Mouse (Mus musculus) forebrain, embryonic 14.5 days (tissue): Measurements from ENCODE around the gene 1600014C10Rik. TPM values are rescaled to one million over a fixed set of nuclear protein-coding genes. Genes with fewer than 3 reads are reported as not detected.

ENCODE experiments used
- ATAC-seq: fragments of 200-750 bp; cut with Nextera tagmentation; 2 replicates; pipeline ENCODE4 v1.8.0; 2017; ENCODE audit warnings: mild to moderate bottlenecking, moderate library complexity
- DNase-seq: peaks from one replicate; pipeline ENCODE4 v3.0.0-alpha.2; 2015; ENCODE audit warnings: low spot score
- H3K27ac ChIP-seq: fragments of 300-500 bp; sonication (generic); 2 replicates; pipeline ENCODE4 v1.5.1; 2014; ENCODE audit warnings: low read depth, mild to moderate bottlenecking, control low read depth, low read length, moderate library complexity
- H3K27me3 ChIP-seq: fragments of 300-500 bp; sonication (generic); replicated peaks from 2 replicates; pipeline ENCODE4 v1.6.1; 2014; ENCODE audit warnings: low read length, control low read depth, mixed read lengths; ENCODE audit not compliant: control insufficient read depth, insufficient read depth
- H3K36me3 ChIP-seq: fragments of 300-500 bp; sonication (generic); 2 replicates; pipeline ENCODE4 v1.6.1; 2014; ENCODE audit warnings: low read length, control low read depth; ENCODE audit not compliant: control insufficient read depth, insufficient read depth
- H3K4me1 ChIP-seq: fragments of 300-500 bp; sonication (generic); 2 replicates; pipeline ENCODE4 v1.6.1; 2014; ENCODE audit warnings: antibody characterized with exemption, low read length, control low read depth; ENCODE audit not compliant: control insufficient read depth, insufficient read depth
- H3K4me2 ChIP-seq: fragments of 300-500 bp; sonication (generic); 2 replicates; pipeline ENCODE4 v1.6.1; 2014; ENCODE audit warnings: mild to moderate bottlenecking, control low read depth, low read length
- H3K4me3 ChIP-seq: fragments of 300-500 bp; sonication (generic); 2 replicates; pipeline ENCODE4 v1.5.1; 2014; ENCODE audit warnings: low read depth, low read length, control low read depth
- H3K9ac ChIP-seq: fragments of 300-500 bp; sonication (generic); 2 replicates; pipeline ENCODE4 v1.6.1; 2014; ENCODE audit warnings: mild to moderate bottlenecking, low read length, control low read depth, moderate library complexity
- H3K9me3 ChIP-seq: fragments of 300-500 bp; sonication (generic); replicated peaks from 2 replicates; pipeline ENCODE4 v1.6.1; 2016; ENCODE audit warnings: low read length, control low read depth, mixed read lengths; ENCODE audit not compliant: control insufficient read depth
- WGBS: fragments of 180-500 bp; shearing (Covaris S2); extraction: QIAGEN DNeasy Blood & Tissue Kit; methylation state at CpG from one replicate; pipeline ENCODE4 v1.1.7; 2014; 5-methylcytosine and 5-hydroxymethylcytosine counted together
- polyA plus RNA-seq: library from polyadenylated mRNA; unstranded; fragments of >200 nt; fragmentation: Nextera tagmentation; extraction: Ambion mirVana; gene quantifications from 2 replicates; pipeline ENCODE4 v1.2.1, GENCODE M21; 2014

1600014C10Rik gene
- polyA plus RNA-seq, 1 experiment from 2014 or later: 18.4 TPM

- Histone ChIP-seq H3K27ac (no peak overlapping the region), H3K27me3 (no peaks in the 10 kb centered on the region), H3K9me3 (0 out of 2 replicates have a peak, but pooled peaks cover 2% of the 10 kb centered on the region), H3K4me2 (no peak overlapping the region), H3K9ac (no peak overlapping the region), H3K4me1 (no peaks in the 10 kb centered on the region), H3K4me3 (no peak overlapping the region), H3K36me3 (peaks cover 5% of the 10 kb centered on the region; the same call in 1 of the 2 replicates)
- DNase-seq (no peak), ATAC-seq (no peak)
- 94% methylated on average over 8 of the region's 8 CpGs for WGBS
Observed at GRCm38 (mm10) chr7:38188281-38189075, 5.5 kb downstream of the 1600014C10Rik start.

GRCm38 (mm10) chr7:38189136-38189982 lies 6.3 kb downstream of the 1600014C10Rik start:
- Histone ChIP-seq H3K4me2 (no peak overlapping the region), H3K36me3 (peaks cover 5% of the 10 kb centered on the region; the same call in 1 of the 2 replicates), H3K9me3 (0 out of 2 replicates have a peak, but pooled peaks cover 2% of the 10 kb centered on the region), H3K9ac (no peak overlapping the region), H3K27ac (no peak overlapping the region), H3K4me3 (no peak overlapping the region), H3K27me3 (no peaks in the 10 kb centered on the region), H3K4me1 (no peaks in the 10 kb centered on the region)
- WGBS: 89% methylated on average over 15 of the region's 15 CpGs
- no peak for DNase-seq
- no peak for ATAC-seq

GRCm38 (mm10) chr7:38190056-38190835 lies 7.2 kb downstream of the 1600014C10Rik start:
- Histone ChIP-seq H3K4me3 (no peak overlapping the region), H3K9ac (no peak overlapping the region), H3K27me3 (no peaks in the 10 kb centered on the region), H3K27ac (no peak overlapping the region), H3K4me1 (no peaks in the 10 kb centered on the region), H3K36me3 (peaks cover 5% of the 10 kb centered on the region; the same call in 1 of the 2 replicates), H3K4me2 (no peak overlapping the region), H3K9me3 (0 out of 2 replicates have a peak, but pooled peaks cover 2% of the 10 kb centered on the region)
- no peak for ATAC-seq
- no peak for DNase-seq
- WGBS: 89% methylated on average over 8 of the region's 8 CpGs

DNA sequence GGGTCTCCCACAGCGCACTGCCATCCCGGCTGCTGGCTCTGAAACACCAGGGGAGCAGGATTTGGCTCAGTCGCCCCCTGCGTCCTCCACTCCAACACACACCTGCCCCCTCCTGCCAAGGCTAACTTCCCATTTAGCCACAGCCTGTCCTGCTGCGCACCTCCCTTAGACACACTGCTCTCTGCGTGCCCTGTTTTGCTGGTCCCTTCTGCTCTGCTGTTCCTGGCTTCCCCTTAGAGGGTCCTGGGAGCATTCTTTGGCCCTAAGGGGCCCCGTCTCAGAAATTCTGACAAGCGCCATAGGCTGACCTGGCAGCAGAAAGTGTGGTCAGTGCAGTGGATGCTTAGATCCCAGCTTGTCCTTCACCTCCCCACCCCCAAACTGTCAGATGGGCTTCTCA lies 8.1 kb downstream of the 1600014C10Rik start:
- H3K9me3 ChIP-seq: 0 out of 2 replicates have a peak, but pooled peaks cover 2% of the 10 kb centered on the region
- no peak overlapping the region for H3K4me3 ChIP-seq
- peaks cover 5% of the 10 kb centered on the region; the same call in 1 of the 2 replicates for H3K36me3 ChIP-seq
- no peak overlapping the region for H3K27ac ChIP-seq
- no peaks in the 10 kb centered on the region for H3K4me1 ChIP-seq
- H3K9ac ChIP-seq: no peak overlapping the region
- no peaks in the 10 kb centered on the region for H3K27me3 ChIP-seq
- no peak; the same call in 1 of the 2 replicates for ATAC-seq
- no peak overlapping the region for H3K4me2 ChIP-seq
- WGBS: 60% methylated on average over 8 of the region's 8 CpGs
- DNase-seq: no peak

DNA sequence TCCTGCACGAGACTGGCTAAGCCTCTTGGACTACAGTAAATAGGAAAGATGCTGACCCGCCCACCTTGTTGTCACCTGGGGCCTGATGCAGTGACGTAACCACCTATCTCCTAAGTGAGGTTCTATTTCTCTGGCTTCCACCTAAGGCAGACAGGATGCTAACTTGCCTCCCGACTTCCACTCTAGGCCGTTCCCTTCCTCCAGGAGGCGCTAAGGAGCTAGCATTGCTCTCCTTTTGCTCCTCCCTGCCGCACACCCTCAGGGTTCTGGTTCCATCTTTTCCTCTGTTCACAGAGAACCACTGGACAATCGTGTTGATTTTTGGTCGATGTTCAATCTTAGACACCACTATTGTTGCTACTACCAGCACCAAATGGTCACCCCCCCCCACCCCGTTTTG lies 8.6 kb downstream of the 1600014C10Rik start:
- H3K9ac ChIP-seq: no peak overlapping the region
- ATAC-seq: peak; percentile 23; the same call in 1 of the 2 replicates
- peak; percentile 16 for DNase-seq
- peaks cover 5% of the 10 kb centered on the region; the same call in 1 of the 2 replicates for H3K36me3 ChIP-seq
- no peak overlapping the region for H3K4me3 ChIP-seq
- no peaks in the 10 kb centered on the region for H3K27me3 ChIP-seq
- H3K4me1 ChIP-seq: no peaks in the 10 kb centered on the region
- WGBS: 48% methylated on average over 10 of the region's 10 CpGs
- H3K9me3 ChIP-seq: 0 out of 2 replicates have a peak, but pooled peaks cover 2% of the 10 kb centered on the region
- H3K27ac ChIP-seq: no peak overlapping the region
- no peak overlapping the region for H3K4me2 ChIP-seq

DNA sequence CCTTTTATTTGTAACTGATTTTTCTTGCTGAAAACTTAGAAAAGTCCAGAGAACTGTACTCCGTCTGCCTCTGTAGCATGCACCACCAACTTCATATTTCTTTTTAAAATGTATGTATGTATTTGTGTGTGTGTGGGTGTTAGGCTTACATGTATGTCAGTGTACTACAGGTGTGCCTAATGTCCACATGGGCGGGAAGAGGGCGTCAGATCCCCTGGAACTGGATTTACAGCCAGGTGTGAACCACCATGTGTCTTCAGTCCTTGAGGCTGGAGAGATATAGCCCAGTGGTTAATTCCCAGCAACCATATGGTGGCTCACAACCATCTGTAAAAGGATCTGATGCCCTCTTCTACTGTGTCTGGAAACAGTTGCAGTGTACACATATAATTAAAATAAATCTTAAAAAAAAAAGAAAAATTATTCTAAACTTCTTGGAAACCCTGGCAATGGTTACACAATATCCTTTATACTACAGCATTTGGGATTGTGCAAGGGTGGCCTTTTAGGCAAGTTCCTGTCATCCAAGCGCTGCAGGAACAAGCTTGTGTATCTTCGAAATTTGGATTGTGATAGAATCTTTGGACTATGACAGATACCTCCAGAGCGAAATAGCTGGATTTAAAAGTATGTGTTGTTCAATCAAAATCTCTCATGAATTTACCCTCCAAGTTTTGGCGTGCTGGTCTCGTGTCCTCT lies 17.0 kb downstream of the 1600014C10Rik start:
- Histone ChIP-seq H3K9ac (no peak overlapping the region; the same call in 1 of the 2 replicates), H3K27me3 (no peaks in the 10 kb centered on the region), H3K36me3 (no peaks in the 10 kb centered on the region), H3K27ac (peak overlapping the region; percentile 67), H3K4me1 (peaks cover 3% of the 10 kb centered on the region; the same call in 1 of the 2 replicates), H3K9me3 (no peaks in the 10 kb centered on the region), H3K4me2 (peak overlapping the region; percentile 45), H3K4me3 (0 out of 2 replicates have a peak overlapping the region, but pooled peaks have one; percentile 13)
- no peak for DNase-seq
- 70% methylated on average over 8 of the region's 8 CpGs for WGBS
- no peak for ATAC-seq

DNA sequence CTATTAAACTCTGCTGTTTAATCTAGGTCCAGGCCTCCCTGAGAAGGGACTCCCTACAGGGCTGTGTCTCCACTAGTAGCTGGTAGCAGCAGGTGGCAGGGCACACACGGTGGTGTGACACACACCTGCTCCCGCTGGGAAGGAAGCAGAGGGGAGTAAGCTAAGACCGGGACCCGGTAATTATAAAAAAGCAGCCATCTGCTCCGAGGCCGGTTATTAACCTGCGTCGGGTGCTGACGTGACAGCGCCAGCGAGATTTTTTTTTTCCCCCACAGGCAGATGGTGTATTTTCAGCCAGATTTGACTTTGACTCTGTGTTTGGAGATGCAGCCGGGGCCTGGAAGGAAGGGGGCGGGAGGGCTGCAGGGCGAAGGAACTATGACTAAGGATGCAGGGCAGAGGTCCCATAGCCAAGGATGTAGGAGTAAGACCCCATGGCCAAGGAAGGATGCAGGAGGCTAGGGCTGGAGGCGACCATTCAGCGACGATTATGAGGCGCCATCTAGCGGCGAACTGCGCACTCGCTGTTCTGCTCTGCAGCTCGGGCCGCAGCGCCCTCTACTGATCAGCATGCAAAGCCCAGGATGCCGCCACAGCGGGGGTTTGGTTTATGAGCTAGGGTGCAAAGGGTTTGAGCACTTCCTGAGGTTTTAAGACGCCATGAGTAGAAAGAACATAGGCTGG lies 17.7 kb downstream of the 1600014C10Rik start:
- peak overlapping the region; percentile 18 for H3K9ac ChIP-seq
- peaks cover 3% of the 10 kb centered on the region; the same call in 1 of the 2 replicates for H3K4me1 ChIP-seq
- H3K27ac ChIP-seq: peak overlapping the region; percentile 67
- no peaks in the 10 kb centered on the region for H3K36me3 ChIP-seq
- ATAC-seq (peak; percentile 90), DNase-seq (peak; percentile 90)
- 2% methylated on average over 28 of the region's 28 CpGs for WGBS
- H3K27me3 ChIP-seq: no peaks in the 10 kb centered on the region
- H3K9me3 ChIP-seq: no peaks in the 10 kb centered on the region
- H3K4me3 ChIP-seq: peak overlapping the region; percentile 13
- peak overlapping the region; percentile 45 for H3K4me2 ChIP-seq
